Mouse (Mus musculus) embryo, embryonic 11 days (tissue): ENCODE measurements at regions not wholly inside any gene's neighbourhood (a gene's known extent, or its start where the extent isn't known, plus 50 kb on each side); places are given as distances from the start of the nearest gene placed in this dataset.
"Not testable (repeated sequence)": the region's sequence is repeated elsewhere in the genome, so short reads cannot be mapped to it uniquely, and the experiment has no call there.

ENCODE experiments used
- DNase-seq: peaks from one replicate; pipeline ENCODE4 v3.0.0-alpha.2; 2015

GRCm38 (mm10) chr6:19855476-19855875 is 989.4 kb downstream of the Ankrd7 start:
- DNase-seq: not testable (repeated sequence)

DNA sequence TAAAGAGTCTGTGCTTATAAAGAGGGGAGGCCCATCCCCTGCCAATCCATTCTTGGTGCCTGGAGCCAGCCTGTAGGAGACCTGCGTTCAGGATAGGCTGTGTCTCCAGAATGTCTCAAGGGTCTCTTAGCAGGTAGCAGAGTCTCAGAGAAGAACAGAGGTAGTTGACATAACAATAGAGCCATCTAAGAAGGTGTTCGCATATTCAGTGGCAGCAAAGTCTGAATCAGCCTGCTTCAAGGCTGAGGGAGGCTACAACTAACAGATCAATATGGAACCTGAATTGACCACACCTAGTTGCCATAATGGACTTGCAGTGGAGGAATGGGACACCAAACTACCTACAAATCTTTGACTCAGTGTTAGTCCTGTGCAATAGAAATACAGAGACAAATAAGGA is 998.0 kb downstream of the Ankrd7 start:
- no peak for DNase-seq

GRCm38 (mm10) chr6:19869697-19870096 is 1003.6 kb downstream of the Ankrd7 start:
- DNase-seq: no peak

DNA sequence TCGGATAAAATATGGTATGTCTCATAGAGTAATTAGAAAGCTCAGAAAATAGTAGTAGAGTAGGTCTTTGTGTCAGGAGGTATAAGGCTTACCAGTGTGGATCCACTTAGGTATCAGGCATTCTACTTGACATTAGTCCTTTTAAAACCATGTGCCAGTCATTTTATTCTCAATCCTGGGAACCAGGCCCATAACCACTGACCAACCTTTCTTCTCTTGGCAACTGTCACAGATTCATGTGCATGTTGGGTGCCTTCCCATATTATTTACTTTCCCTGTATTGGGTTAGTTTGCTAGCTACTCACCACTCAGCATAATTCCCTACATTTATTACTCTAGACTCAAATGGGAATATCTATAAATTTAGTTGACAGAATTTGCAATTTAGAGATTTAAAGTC is 1045.1 kb downstream of the Ankrd7 start:
- no peak for DNase-seq

GRCm38 (mm10) chr6:19941784-19942183 is 1075.7 kb downstream of the Ankrd7 start:
- DNase-seq: not testable (repeated sequence)

- DNase-seq: no peak
Observed at GRCm38 (mm10) chr6:19944334-19944733, 1078.2 kb downstream of the Ankrd7 start.

DNA sequence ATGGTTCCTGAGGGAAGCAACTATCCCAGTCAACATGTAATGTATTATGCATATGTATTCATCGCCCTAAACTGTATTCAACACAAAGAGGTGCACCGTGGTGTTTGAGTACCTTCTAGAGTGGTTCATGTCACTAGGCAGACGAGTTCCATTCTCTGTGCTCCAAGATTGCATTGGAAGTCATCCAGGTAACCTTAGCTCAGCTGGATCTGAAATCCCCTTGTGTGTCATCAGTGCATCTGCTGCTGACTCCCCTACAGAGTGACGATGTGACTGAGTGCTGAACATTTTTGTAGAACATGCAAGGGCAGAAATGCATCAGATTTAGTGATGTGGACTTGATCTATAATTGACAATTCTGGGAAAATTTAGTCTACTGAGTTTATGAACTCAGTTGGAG is 1079.6 kb downstream of the Ankrd7 start:
- DNase-seq: no peak

DNA sequence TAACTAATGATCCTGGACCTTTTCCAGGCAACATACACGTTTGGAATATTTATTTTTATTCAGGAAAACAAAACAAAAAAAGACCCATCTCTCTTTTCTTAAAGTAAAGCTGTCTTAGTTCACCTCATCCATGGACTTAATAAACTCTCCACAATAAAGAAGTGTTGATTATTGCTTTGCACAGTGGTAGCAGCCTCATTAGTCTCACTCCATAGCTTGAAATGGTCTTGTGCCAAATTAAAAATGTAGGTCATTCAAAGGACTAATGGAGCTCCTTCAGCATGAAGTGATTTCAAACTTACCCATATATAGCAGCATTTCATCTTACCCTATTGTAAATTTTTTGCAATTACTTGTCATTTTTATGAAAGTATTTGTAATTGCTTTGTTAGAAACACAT is 1109.8 kb downstream of the Ankrd7 start:
- DNase-seq: no peak

- no peak for DNase-seq
Observed at GRCm38 (mm10) chr6:19991829-19992228, 1125.7 kb downstream of the Ankrd7 start.

GRCm38 (mm10) chr6:20028466-20028865 is 1162.3 kb downstream of the Ankrd7 start:
- no peak for DNase-seq

- DNase-seq: peak; percentile 3
Observed at GRCm38 (mm10) chr6:20037769-20038168, 1171.7 kb downstream of the Ankrd7 start.

GRCm38 (mm10) chr6:20078666-20079065 is 1136.6 kb upstream of the Kcnd2 start:
- no peak for DNase-seq

DNA sequence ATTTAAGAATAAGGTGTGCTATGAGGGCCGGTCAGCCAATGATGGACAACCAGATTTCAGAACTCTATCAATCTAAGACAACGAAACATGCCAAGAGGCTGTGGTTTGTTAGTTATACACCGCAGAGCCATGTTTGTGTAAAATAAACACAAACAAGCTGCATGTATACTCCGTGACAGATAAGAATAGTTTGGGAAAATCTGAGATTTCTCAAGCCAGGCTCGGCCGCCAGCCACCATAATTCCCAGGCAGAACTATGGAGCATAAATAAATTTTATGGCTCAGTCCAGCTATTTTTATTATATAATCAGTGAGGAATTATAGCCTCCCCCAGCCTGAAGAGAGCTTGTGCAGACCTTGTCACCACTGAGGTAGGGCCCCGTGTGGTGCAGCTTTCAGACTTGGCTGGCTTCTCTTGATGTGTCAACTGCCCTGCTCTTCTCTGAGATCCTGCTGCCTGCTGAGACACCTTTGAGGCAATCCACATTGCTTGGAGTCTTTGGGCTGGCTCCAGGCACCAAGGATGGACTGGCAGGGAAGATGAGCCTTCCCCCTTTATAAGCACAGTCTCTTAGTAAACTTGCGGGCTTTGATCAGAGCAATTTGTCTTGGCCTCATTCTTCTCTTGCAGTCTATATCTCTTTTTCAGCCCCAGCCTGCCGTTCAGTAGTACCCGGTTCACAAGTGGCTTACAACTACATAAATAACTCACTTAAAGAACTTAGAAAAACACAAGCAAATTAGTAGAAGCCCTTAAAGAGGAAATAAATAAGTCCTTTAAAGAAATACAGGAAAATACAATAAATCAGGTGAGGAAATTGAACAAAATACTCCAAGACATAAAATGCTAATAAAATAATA is 1123.0 kb upstream of the Kcnd2 start:
- DNase-seq: no peak

DNA sequence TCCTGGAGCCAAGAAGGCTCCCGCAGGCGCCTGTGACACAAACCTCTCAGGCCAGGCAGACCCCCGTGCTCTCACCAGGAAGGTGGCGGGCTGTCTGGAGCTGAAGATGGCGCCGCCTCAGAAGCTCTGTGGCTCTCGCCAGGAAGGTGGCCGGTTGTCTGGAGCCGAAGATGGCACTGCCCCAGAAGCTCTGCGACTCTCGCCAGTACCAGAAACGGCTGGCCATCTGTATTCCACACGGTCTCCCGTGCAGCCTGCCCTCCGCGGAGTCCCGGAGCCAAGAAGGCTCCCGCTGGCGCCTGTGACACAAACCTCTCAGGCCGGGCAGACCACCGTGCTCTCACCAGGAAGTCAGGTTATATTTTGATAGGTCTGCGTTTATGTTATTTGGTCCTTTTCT is 1081.3 kb upstream of the Kcnd2 start:
- DNase-seq: not testable (repeated sequence)

DNA sequence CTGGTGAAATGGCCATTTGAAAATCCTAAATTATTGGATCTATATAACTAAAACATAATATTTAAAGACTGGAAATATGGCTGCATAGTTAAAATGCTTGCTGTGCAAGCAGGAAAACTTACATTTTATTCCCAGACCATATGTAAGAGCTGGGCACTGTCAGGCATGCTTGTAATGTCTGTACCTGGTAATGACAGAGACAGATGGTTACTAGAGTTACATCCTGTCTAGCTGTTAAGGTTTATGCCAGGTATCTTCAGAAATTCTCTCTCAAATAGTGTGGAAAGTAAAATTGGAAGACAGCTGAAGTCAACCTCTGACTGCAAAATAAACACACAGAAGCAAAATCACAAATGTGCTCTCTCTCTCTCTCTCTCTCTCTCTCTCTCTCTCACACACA is 1077.8 kb upstream of the Kcnd2 start:
- DNase-seq: no peak
